Mouse (Mus musculus) left cerebral cortex, postnatal 36 days (tissue): ENCODE measurements at regions not wholly inside any gene's neighbourhood (a gene's known extent, or its start where the extent isn't known, plus 50 kb on each side); places are given as distances from the start of the nearest gene placed in this dataset.

Source experiments
- DNase-seq, 2 experiments: peaks; one replicate each; pipeline ENCODE4 v3.0.0; 2021 to 2022; ENCODE audit warnings: low spot score in 2 of 2, mixed read lengths in 1 of 2
- intact Hi-C: fragments of 180-260 bp; cut with DNase I; formaldehyde crosslinking; loops from one replicate; pipeline ENCODE4 v1.15.1; 2025

DNA sequence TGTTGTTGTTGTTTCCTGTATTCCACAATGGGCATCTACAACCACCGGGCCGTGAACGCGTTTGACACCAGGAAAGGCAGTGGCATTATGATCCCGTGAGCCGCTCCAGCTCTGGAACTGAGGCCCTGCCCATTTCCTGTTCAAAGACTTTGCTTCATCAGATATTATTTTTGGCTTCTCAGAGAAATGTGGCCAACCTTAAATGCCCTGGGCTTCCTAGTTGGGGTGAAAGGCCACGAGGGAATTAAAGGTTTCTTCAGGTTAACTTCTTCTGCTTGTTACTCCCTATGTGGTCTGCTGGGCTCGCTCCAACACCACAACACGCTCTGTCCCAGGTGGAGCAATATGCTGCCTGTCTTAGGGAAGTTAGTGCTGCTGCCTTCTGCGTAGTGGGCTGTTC, 249.8 kb downstream of the Cog6 start:
- intact Hi-C loops, result no loop called here
- no peak for DNase-seq

DNA sequence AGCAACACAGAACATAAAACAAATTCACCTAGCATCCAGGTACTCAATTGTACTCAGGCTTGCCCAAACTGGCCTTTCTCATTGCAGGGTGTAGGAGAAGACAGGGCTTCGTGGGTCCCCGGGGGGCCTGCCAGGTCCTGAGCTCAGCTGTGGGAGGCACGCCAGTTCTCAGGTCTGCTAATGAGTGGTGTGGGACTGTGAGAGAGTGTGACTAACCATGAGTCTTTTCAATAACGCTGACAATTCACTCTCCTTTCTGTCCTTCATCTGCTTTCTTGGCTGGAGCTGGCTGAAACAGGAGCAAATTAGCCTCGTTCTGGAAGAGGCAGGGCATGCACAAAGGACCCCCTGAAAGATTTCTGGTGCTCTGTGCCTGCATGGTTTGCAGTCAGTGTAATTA, 250.2 kb downstream of the Cog6 start:
- intact Hi-C loops, result no loop called here
- DNase-seq, result peak in 1 of 2 experiments; percentile 23

DNA sequence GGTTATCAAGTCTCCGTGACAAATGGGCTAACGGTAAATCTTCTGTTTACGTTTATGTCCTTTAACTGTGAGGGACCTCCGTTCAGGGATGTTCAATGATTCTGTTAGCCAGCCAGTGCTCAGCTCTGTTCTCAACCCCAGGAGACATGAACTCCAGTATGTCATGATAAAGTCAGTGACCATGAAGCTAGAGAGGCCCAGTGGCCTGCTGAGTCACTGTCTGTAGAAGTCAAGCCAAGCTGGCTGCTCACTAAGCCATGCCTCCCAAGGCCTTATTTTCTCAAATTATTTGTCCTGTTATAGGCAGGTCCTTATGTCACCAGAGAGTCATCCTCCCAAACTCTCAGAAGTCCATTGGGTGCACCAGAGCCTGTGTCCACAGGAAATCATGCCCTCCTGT, 252.9 kb downstream of the Cog6 start:
- intact Hi-C loops, result no loop called here

DNA sequence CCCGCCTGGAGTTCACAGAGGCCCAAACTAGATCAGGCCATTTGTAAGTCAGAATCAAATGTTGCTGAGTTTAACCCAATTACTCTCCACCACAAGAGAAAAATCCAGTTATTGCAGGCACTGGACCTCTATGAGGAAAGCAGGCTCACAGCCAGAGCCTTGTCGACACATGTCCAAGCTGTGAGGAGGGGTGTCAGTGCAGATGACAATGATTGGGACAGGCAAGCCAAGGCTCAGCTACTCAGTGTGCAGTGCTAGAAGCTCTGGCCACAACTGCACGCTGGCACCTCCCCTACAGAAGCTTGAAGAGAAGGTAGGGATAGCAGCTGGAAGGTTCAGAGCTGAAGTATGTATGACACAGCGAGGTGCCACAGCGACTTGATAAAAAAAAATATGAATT, 253.4 kb downstream of the Cog6 start:
- intact Hi-C loops, result no loop called here
- no peak for DNase-seq

More for the DNA sequence above, 252.9 kb downstream of the Cog6 start:
- no peak for DNase-seq

DNA sequence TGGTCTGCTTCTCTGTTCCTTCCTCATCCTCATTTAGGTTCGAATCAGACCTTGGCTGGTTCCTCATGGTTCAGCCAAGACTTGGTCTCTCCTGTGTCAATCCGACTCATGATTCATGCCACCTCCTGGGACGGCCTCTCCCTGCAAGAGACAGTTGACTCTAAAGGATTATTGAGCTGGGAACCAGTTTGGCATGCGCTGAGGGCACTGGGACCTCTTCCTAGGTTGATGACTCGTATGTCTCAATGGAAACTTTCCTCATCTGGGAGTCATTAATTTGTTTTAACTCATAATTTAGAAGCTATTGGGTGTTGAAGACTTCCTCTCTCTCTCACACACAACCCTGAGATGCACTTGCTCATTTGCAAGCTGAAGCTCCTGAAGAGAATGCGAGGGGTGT, 254.5 kb downstream of the Cog6 start:
- DNase-seq, result no peak
- intact Hi-C loops, result no loop called here

DNA sequence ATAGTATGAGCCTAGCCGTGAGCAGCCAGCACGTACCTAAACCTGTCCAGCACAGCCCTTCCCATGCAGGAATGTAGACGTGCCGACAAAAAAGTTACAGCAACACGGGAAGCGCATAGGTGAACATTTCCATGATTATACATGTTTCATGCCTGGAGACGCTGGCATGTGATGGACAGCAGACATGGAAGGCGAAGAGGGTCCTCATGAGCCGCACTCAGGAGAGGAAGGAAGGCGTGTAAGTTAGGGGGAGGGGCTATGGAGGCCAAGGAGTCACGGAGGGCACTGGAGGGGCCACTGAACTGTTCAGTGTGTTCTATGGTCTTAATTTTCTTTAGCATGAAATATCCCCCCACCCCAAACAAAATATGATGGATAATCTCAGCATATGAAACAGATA, 257.2 kb downstream of the Cog6 start:
- no peak for DNase-seq
- intact Hi-C loops, result loop anchor here (5.0 kb wide), 2 partner anchors 118 to 493 kb away; partner anchors contain the start of gene Foxo1

DNA sequence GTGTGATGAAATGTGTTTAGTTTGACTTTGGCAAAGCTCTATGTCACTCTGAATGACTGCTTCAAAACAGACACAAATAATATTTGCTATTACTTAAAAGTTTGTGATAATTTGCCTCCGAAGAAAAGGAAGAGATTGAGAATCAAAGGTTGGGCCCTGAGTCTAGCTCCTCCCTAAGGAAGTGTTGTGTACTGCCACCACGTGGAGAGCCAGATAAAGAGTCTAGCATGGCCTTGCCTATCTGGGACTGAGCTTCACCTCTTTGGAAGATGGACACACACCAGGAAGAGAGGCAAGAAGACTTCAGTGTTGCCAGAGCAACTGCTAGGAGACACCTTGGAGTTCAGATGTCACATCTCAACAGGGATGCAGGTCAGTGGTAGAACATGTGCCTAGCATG, 258.5 kb downstream of the Cog6 start:
- intact Hi-C loops, result loop anchor here (5.0 kb wide), 2 partner anchors 116 to 491 kb away; partner anchors contain the start of gene Foxo1
- DNase-seq, result no peak

DNA sequence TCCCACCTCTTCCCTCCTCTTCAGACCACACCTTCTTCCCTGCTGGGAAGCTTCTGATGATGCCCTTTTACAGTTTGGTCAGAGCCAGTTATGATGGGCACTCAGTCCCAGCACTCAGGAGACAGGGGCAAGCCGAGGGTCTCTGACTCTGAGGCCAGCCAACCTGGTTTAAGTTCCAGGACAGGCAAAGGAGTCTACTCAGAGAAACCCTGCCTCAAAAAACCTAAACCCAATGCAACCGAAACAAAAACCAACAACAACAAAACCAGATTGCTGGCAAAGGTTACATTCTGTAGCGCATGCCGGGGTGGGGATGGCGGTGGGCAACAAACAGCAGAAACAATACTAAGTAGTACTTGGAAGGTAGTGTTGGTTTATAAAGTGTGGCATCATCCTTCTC, 260.2 kb downstream of the Cog6 start:
- intact Hi-C loops, result loop anchor here (5.0 kb wide), 2 partner anchors 115 to 490 kb away; partner anchors contain the start of gene Foxo1
- no peak for DNase-seq

DNA sequence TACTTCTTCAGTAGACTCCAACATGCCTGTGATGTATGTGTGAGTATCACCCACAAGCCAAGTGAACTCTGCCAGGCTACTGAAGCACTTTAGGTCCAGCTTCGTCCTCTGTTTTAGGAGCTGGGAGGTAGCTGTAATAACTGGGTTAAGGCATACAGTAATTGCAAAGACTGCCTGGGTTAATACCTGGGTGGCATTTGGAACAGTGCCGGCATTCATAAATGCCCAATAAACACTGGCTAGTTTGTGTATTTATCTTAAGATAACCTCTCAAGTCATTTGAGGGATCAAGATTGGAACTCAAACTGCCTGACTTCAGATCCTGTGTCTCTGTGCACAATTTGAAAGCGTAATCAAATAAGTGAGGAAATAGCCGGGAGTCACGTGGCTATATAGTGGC, 261.0 kb downstream of the Cog6 start:
- intact Hi-C loops, result loop anchor here (5.0 kb wide), 2 partner anchors 114 to 489 kb away; partner anchors contain the start of gene Foxo1
- no peak for DNase-seq

DNA sequence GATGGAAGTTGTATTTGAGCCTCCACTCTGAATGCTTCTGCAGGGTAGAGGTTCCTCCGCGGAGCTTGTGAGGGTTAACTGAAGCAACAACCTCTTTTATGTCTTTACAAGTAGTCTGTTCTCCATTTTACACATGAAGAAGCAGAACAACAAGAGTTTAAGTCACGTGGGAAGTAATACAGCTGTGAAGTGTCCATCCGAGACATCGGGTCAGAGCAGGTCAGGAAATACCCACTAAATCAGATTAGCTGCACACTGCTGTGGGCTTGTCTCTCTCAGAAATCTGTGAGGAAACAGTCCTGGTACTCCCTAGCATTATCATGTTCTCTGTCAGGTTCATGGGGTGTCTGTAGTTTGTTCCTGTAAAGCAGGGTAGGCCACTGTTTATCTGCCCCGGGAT, 262.1 kb downstream of the Cog6 start:
- no peak for DNase-seq
- intact Hi-C loops, result loop anchor here (5.0 kb wide), 2 partner anchors 113 to 488 kb away; partner anchors contain the start of gene Foxo1

DNA sequence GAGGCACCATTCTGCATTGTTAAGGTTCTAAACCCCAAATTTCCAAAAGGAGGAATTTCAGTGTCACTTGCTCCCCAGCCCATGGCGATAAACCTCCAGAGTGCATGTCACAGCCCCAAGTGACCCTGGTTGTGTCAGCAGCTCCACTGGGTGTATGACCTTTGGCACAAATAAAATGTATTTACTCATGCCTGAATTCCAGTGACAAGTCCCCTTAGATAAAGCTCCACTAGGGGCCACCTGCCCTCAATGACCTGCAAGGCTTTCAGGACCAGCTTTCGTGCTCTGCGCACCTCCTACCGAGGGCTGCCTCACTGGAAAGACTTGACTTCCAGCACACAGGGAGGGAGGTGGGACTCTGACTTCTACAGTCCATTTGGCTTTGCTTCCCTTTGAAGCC, 262.6 kb downstream of the Cog6 start:
- no peak for DNase-seq
- intact Hi-C loops, result no loop called here

DNA sequence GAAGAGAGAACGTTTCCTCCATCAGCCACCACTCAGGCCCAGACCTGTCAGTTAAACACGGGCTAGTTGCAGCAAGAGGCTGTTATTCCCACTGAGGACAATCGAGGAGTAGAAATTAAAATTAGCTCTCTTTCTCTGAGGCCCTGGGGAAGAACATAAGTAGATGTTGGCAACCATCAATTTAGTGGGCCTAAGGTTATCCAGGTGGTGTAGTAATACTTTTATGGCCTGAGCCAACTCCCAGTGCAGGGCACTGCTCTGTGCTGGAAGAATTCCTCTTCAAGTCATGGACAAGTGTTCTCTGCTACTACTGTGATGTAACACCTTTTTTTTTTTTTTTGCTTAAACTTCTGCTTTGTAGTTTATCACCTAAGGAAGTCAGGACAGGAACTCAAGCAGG, 270.1 kb downstream of the Cog6 start:
- no peak for DNase-seq
- intact Hi-C loops, result no loop called here

DNA sequence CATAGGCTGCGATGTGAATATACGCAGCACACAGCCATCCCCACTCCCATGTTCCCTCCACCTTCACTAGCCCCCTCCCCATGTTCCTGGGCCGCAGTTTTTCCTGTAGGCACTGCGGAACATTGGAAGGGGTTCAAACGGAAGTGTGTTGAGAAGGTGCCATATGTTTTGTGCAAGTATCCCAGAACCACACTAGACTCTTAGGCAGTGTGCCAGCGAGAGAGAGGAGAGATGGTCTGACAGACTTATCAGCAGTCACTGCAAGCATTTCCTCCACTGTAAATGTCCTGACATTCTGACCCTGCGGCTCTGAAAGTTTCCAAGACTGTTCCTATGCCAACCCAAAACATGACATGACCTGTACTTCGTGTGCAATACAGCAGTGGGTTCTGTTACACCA, 272.7 kb downstream of the Cog6 start:
- no peak for DNase-seq
- intact Hi-C loops, result no loop called here

DNA sequence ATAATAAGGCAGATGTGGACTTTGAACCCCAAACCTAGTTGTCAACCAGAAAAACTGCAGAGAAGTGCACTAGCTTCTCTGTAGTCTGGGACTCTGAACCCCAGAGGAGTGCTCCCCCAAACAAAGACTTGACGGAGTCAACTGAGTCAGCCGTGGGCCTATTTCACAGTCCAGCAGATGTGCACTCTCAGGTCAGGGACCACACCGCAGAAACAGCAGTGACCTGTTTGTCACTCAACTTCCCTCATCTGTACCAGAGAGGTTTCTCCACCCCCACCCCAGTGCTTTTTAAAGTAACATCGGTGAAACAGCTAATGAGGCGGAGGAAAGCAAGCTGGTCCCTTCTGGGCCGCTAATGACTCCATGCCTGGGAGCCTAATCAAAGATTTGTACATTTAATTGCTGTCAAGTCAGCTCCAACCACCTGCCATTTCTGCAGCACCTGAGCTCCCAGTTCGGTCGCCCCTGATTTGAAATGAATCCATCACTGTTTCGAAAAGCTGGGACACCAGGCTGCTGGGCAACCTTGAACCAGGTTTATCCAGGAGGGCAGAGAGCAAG, 276.5 kb downstream of the Cog6 start:
- no peak for DNase-seq
- intact Hi-C loops, result no loop called here

DNA sequence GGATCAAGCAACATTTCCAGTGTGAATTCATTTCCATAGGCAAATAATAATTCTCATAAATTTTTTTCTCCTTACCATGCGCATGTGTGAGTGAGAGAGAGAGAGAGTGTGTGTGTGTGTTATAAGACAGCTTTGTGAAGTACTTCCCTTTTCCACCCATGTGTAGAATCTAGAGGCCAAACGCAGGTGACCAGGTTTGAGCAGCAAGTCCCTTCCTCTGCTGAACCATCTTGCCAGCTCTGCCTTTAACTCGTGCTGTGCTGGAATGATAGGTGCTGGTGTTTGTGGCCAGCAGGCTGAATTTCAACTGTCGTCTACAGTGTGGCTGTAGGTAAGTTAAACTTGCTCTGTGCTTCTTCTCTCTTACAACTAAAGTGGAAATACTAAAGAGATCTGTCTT, 277.5 kb downstream of the Cog6 start:
- no peak for DNase-seq
- intact Hi-C loops, result no loop called here

DNA sequence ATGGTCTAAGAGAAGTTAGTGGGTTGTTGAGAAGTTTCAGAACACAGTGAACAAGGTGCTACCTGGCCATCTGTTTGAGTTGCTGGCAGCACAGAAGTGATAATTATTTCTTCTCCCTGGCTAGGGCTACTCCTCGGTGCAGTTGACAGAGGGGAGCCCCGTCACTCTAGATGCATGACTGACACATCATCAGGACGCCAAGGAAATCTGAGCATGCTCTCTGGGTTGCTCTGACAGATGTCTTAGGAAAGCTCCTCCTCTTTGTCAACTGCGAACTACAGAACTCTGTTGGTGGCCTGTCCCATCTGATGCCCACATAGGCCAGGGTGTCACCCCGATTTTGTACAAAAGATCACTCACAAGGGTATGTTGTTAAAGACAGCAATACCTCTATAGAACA, 278.7 kb downstream of the Cog6 start:
- intact Hi-C loops, result no loop called here
- no peak for DNase-seq

DNA sequence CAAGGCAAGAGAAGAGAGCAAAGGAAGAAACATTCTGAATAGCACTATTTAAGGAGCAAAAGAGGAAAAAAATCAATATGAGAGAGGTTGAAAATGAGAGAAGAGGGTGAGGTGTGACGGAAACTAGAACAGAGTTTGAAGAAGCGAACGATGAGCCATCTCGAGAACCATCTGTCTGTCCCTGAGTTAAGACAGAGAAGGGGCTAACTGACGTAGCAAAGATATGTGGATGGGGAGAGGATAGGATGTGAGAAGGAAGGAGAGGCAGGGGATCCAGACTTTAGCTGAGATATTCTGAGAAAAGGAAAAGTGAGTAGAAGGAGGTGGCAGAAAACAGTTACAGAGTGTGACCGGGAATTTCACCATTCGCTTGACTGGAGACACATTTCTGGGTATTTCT, 281.1 kb downstream of the Cog6 start:
- intact Hi-C loops, result no loop called here
- DNase-seq, result no peak

DNA sequence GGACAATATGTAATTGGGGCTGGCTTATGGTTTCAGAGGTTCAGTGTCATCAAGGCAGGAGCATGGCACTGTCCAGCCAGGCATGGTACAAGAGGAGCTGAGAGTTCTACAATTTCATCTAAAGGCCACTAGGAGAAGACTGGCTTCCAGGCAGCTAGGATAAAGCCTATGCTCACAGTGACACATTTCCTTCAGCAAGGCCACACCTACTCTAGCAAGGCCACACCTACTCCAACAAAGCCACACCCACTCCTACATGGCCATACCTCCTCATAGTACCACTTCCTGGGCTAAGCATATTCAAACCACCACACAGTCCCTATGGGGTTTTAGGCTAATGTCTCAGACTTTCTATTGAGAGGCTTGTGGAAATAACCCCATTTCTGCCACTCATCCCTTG, 285.1 kb downstream of the Cog6 start:
- no peak for DNase-seq
- intact Hi-C loops, result no loop called here

DNA sequence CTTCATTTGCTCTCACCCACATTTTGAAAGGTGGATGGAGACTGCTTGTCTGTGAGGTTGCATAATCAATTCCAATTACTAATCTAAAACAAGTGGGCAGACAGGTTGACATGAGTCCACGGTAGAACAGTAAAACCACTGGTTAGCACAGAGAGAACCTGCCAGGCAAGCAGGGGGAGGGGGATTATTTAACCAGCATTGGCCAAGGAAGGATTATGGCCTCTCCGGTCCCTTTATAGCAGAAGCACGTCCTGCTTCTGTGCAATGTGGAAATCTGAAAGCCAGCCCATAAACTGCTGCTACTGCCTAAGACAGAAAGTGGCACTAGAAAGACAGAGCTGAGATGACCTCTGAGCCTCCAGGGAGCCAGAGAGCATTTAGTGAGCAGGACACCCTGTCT, 285.5 kb downstream of the Cog6 start:
- DNase-seq, result no peak
- intact Hi-C loops, result no loop called here

DNA sequence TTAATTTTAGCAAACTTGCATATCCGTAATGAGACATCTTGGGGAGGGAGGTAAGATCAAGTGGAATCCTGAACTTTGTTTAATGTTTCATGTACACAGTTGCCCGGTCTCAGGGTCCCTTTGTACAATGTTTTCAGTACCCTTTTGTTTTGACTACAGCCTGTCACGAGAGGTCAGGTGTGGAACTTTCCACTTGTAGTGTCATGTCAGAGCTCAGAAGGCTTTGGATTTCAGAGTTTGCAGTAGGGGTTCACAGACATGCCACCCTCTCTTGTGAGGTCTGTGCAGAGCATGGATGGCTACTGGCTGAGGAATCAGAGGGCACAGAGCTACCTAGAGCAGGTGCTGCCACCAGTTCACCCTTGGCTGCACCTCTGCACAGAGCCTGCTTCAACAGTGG, 287.3 kb downstream of the Cog6 start:
- intact Hi-C loops, result no loop called here
- DNase-seq, result no peak

DNA sequence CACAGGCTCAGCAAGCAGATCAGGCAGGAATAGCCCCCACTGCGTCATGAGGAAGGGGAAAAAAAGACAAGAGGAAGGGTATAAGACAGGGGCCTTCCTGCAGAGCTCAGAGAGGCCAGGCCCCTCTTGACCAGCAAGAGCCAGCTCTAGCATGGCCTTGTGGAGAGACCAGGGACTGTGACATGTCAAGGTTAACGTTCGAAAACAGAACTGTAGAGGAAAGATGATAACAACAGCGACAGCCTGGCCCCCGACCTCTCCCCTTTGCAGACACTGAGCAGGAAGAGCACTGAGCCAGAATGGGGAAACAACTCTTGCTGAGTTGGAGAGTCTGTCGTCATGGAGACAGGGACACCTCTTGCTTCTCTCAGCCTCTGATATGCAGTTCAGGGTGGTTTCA, 288.2 kb downstream of the Cog6 start:
- no peak for DNase-seq
- intact Hi-C loops, result no loop called here

DNA sequence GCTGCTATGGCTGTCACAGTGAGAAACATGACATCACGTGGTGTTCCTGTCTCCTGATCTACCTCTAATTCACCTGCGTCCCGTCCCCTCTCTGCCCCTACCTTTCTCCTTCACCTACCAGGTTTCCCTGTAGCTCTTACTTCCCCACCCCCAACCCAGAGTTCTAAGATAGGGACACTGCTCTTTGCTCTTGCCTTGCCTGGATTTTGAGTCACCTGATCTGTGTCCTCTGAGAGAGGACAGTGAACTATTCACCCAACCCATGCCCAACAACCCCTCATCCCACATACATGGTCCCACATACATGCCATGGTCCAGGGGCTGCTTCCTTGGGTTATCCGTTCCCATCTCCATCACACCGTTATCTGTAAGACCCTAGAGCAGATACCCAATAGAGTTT, 288.6 kb downstream of the Cog6 start:
- intact Hi-C loops, result no loop called here
- DNase-seq, result no peak
